In the genomic region with DNA sequence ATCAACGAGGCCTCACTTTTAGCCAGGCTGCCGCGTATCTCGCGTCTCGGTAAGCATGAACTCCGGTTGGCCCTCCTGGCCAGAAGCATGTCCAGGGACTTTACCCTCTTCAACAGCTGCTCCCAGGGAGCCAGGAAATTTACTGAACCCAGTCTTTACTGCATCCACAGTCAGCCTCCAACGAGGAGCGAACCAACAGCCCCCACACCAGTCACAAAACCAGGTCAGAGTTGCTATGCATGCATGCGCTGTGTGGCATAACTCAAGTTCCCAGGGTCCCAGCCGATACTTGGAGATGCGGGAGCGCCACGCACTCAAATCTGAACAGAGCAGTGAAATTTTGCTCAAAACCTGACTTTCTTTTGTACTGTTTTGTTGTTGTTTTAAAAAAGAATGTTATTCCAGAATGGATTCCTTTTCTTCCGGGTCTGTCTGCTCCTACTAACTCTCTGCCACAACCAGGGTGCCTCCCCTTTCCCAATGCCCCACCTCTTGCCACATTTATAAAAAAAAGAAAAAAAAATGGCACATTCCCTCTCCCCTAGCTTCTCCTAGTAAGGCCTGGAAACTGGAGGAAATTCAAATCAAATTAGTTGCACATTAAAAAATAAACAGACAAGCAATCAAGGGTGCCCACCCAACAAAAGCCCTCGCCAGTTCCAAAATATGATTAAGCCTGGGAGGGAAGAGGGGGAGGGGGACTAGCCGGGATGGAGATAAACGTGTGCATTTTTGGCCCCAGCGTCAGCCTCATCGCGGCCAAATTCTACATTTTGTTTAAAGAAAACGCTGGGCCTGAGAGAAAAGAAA, we compare ENCODE assay signal across 8 mouse cellular contexts. TPM values are rescaled to one million over a fixed set of nuclear protein-coding genes. Genes with fewer than 3 reads are reported as not detected.
A peak's percentile ranks its signal among the peaks of the same experiment; 100 is the strongest.
DNase-seq lines count a peak whose midpoint lies in the region; ATAC-seq and TF ChIP-seq lines count a peak whose summit lies in the region.

No protein-coding gene starts in this region.

- H3K27ac ChIP-seq in embryonic facial prominence, embryonic 11.5 days (replicated peaks; ENCODE audit: low read depth, low read length) = peak overlapping the region; percentile 94
- peak overlapping the region; percentile 94; the same call in 1 of the 2 replicates for H3K27ac ChIP-seq in hindbrain, embryonic 12.5 days
- peak overlapping the region; percentile 99 for H3K27ac ChIP-seq in limb, embryonic 14.5 days (replicated peaks; ENCODE audit: low read depth, low read length)

- no peaks in the 10 kb centered on the region for H3K36me3 ChIP-seq in embryonic facial prominence, embryonic 11.5 days (replicated peaks; ENCODE audit: control insufficient read depth, insufficient read depth, low read depth, low read length)
- H3K36me3 ChIP-seq in hindbrain, embryonic 12.5 days = no peaks in the 10 kb centered on the region
- H3K36me3 ChIP-seq in limb, embryonic 14.5 days (ENCODE audit: control insufficient read depth, insufficient read depth, low read length) = no peaks in the 10 kb centered on the region

- H3K27me3 ChIP-seq in embryonic facial prominence, embryonic 11.5 days (ENCODE audit: control insufficient read depth, insufficient read depth, low read length) = no peaks in the 10 kb centered on the region
- H3K27me3 ChIP-seq in hindbrain, embryonic 12.5 days = no peaks in the 10 kb centered on the region
- H3K27me3 ChIP-seq in limb, embryonic 14.5 days (ENCODE audit: control insufficient read depth, insufficient read depth, low read length) = no peaks in the 10 kb centered on the region

- peak overlapping the region; percentile 86 for H3K4me3 ChIP-seq in embryonic facial prominence, embryonic 11.5 days (ENCODE audit: low read depth, low read length)
- H3K4me3 ChIP-seq in hindbrain, embryonic 12.5 days = peak overlapping the region; percentile 82
- H3K4me3 ChIP-seq in limb, embryonic 14.5 days (replicated peaks; ENCODE audit: low read length) = peak overlapping the region; percentile 89

- ATAC-seq in embryonic facial prominence, embryonic 11.5 days (replicated peaks; ENCODE audit: insufficient number of reproducible peaks, low FRiP score, low TSS enrichment, low read depth) = no peak
- no peak for ATAC-seq in hindbrain, embryonic 12.5 days (ENCODE audit: low FRiP score)
- no peak for ATAC-seq in limb, embryonic 14.5 days (ENCODE audit: low FRiP score, low read depth)
- ATAC-seq in inflammation-experienced regulatory T-cells, adult 6 months = no peak

- H3K4me2 ChIP-seq in embryonic facial prominence, embryonic 11.5 days (ENCODE audit: low read depth, low read length) = peak overlapping the region; percentile 77
- peak overlapping the region; percentile 67 for H3K4me2 ChIP-seq in hindbrain, embryonic 12.5 days (replicated peaks)
- peak overlapping the region; percentile 46 for H3K4me2 ChIP-seq in limb, embryonic 14.5 days (replicated peaks; ENCODE audit: low read depth, low read length, severe bottlenecking)

- DNase-seq in cerebellum, postnatal 25 days = peak; percentile 32
- no peak for DNase-seq in cerebellum, adult 9-10 months
- DNase-seq in embryonic facial prominence, embryonic 11.5 days (ENCODE audit: low spot score) = peak; percentile 53
- peak; percentile 42 for DNase-seq in limb, embryonic 14.5 days (ENCODE audit: low spot score)
- DNase-seq in neural tube, embryonic 10.5 days (ENCODE audit: extremely low spot score, low spot score) = peak; percentile 50
- DNase-seq in ovary, postnatal 36 days (ENCODE audit: low spot score) = no peak

- TF ChIP-seq POLR2A in limb, embryonic 14.5 days (IDR thresholded peaks at IDR 0.05; ENCODE audit: borderline replicate concordance, extremely low read depth, insufficient read depth, insufficient read length) = no peak

- H3K9me3 ChIP-seq in embryonic facial prominence, embryonic 11.5 days (replicated peaks; ENCODE audit: control insufficient read depth, low read length) = no peaks in the 10 kb centered on the region
- no peaks in the 10 kb centered on the region for H3K9me3 ChIP-seq in hindbrain, embryonic 12.5 days (replicated peaks)
- no peaks in the 10 kb centered on the region for H3K9me3 ChIP-seq in limb, embryonic 14.5 days (ENCODE audit: control insufficient read depth, low read length)

- 1% methylated on average over 22 of the region's 22 CpGs for WGBS in embryonic facial prominence, embryonic 11.5 days
- 2% methylated on average over 22 of the region's 22 CpGs for WGBS in hindbrain, embryonic 12.5 days
- WGBS in limb, embryonic 14.5 days = 3% methylated on average over 22 of the region's 22 CpGs

- peak overlapping the region; percentile 90 for H3K9ac ChIP-seq in embryonic facial prominence, embryonic 11.5 days (replicated peaks; ENCODE audit: low read length)
- H3K9ac ChIP-seq in hindbrain, embryonic 12.5 days = peak overlapping the region; percentile 90
- H3K9ac ChIP-seq in limb, embryonic 14.5 days (ENCODE audit: low read depth, low read length, severe bottlenecking) = peak overlapping the region; percentile 97

- H3K4me1 ChIP-seq in embryonic facial prominence, embryonic 11.5 days (ENCODE audit: control insufficient read depth, insufficient read depth, low read length) = no peaks in the 10 kb centered on the region; the same call in 1 of the 2 replicates
- peaks cover 12% of the 10 kb centered on the region; the same call in 1 of the 2 replicates for H3K4me1 ChIP-seq in hindbrain, embryonic 12.5 days
- peaks cover 33% of the 10 kb centered on the region for H3K4me1 ChIP-seq in limb, embryonic 14.5 days (ENCODE audit: control insufficient read depth, insufficient read depth, low read length)

RNA-seq across cellular contexts. Expression of a gene that starts 1.8 kb away (rescaled TPM):
- 10.5 and 12.7 TPM in 2 replicates for polyA plus RNA-seq in embryonic facial prominence, embryonic 11.5 days (2014; fragmentation: Nextera tagmentation; extraction: Ambion mirVana)
- polyA plus RNA-seq in hindbrain, embryonic 12.5 days (2016; fragmentation: Nextera tagmentation; extraction: Ambion mirVana) = 22.4 and 22.7 TPM in 2 replicates
- 39.6 and 44.8 TPM in 2 replicates for polyA plus RNA-seq in limb, embryonic 14.5 days (2012; rRNA removed)
- polyA plus RNA-seq in limb, embryonic 14.5 days (2014; fragmentation: Nextera tagmentation; extraction: Ambion mirVana) = 41.3 and 41.6 TPM in 2 replicates
- under 1 TPM; 0.26 to 0.42 (median 0.28) TPM for polyA plus RNA-seq in inflammation-experienced regulatory T-cells, adult 6 months (2017; shearing (Covaris generic))

Comparison
In these comparisons a context has a peak if more than half of its experiments do, and no peak if none do; other contexts are left out.
1. DNase-seq: peak in cerebellum, postnatal 25 days (2 of 2), embryonic facial prominence, embryonic 11.5 days (single experiment), limb, embryonic 14.5 days (single experiment) and neural tube, embryonic 10.5 days (single experiment); none in cerebellum, adult 9-10 months (single experiment) and ovary, postnatal 36 days (single experiment).
2. Peak in every context shown above with its lines, with median percentiles within 50 percentile points of each other: H3K27ac ChIP-seq, H3K4me2 ChIP-seq, H3K4me3 ChIP-seq and H3K9ac ChIP-seq.